Mouse (Mus musculus): ENCODE measurements at regions not wholly inside any gene's neighbourhood (a gene's known extent, or its start where the extent isn't known, plus 50 kb on each side); places are given as distances from the start of the nearest gene placed in this dataset.

DNA sequence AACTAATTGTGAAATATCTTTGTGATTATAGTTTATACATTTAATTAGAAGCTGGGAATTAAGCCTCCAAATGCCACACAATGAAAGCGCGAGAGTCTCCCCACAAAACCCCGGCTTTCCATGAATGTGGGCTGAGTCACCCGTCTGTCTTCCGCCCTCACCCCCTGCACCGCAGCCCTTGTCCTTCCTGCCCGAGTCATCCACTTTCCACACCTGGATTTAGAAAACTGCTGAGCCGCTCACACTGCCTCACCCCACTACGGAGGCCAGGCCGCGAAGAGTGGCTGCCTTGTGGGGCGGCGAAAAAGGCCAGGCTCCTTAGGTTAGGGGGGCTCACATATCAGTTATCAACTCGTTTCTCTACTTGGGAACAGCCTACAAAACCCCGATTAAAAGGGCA is 177.9 kb upstream of the Map3k1 start:
- TF ChIP-seq CTCF (IDR thresholded peaks at IDR 0.05; ENCODE audit: low read depth, low read length), result no peak
- no peak for TF ChIP-seq EP300 (IDR thresholded peaks at IDR 0.05; ENCODE audit: insufficient read depth, low read depth, low read length)
- TF ChIP-seq POLR2A (IDR thresholded peaks at IDR 0.05; ENCODE audit: insufficient read depth, low read length), result no peak
- Histone ChIP-seq H3K9me3 (replicated peaks; ENCODE audit: control insufficient read depth, insufficient read depth, low read length, poor library complexity, severe bottlenecking) (no peaks in the 10 kb centered on the region), H3K4me3 (ENCODE audit: low read depth, low read length) (peak overlapping the region; percentile 9; the same call in 1 of the 2 replicates)

DNA sequence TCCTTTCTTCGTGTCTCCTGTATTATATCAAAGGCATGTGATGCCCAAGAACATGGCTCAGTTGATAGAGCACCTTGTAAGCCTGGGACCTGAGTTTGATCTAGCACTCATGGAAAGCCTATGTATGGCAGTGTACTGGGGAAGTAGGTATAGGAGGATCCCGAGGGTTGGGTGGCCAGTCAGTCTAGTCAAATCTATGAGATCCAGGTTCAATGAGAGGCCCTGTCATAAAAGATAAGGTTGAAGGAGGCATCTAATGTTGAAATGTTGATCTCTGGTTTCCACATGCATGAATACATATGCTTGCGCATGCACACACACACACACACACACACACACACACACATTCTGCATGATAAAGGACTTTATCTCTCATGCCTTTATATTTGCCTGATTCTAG is 178.6 kb upstream of the Map3k1 start:
- Histone ChIP-seq H3K4me1 (ENCODE audit: control insufficient read depth, insufficient read depth, low read length) (no peaks in the 10 kb centered on the region), H3K4me3 (ENCODE audit: low read depth, low read length) (no peak overlapping the region), H3K36me3 (ENCODE audit: control insufficient read depth, insufficient read depth, low read length, poor library complexity, severe bottlenecking) (no peaks in the 10 kb centered on the region), H3K9me3 (replicated peaks; ENCODE audit: control insufficient read depth, insufficient read depth, low read length, poor library complexity, severe bottlenecking) (no peaks in the 10 kb centered on the region), H3K9ac (ENCODE audit: low read depth, poor library complexity, severe bottlenecking) (no peak overlapping the region), H3K27me3 (ENCODE audit: control insufficient read depth, insufficient read depth, low read length, poor library complexity, severe bottlenecking) (no peaks in the 10 kb centered on the region), H3K27ac (ENCODE audit: insufficient read depth, low read length) (no peak overlapping the region)
- TF ChIP-seq EP300 (IDR thresholded peaks at IDR 0.05; ENCODE audit: insufficient read depth, low read depth, low read length) (no peak), POLR2A (IDR thresholded peaks at IDR 0.05; ENCODE audit: insufficient read depth, low read length) (no peak), CTCF (IDR thresholded peaks at IDR 0.05; ENCODE audit: low read depth, low read length) (no peak)

More for the DNA sequence above, 177.9 kb upstream of the Map3k1 start:
- H3K27ac ChIP-seq (ENCODE audit: insufficient read depth, low read length), result no peak overlapping the region
- H3K27me3 ChIP-seq (ENCODE audit: control insufficient read depth, insufficient read depth, low read length, poor library complexity, severe bottlenecking), result no peaks in the 10 kb centered on the region
- H3K9ac ChIP-seq (ENCODE audit: low read depth, poor library complexity, severe bottlenecking), result no peak overlapping the region
- H3K36me3 ChIP-seq (ENCODE audit: control insufficient read depth, insufficient read depth, low read length, poor library complexity, severe bottlenecking), result no peaks in the 10 kb centered on the region
- no peaks in the 10 kb centered on the region for H3K4me1 ChIP-seq (ENCODE audit: control insufficient read depth, insufficient read depth, low read length)

DNA sequence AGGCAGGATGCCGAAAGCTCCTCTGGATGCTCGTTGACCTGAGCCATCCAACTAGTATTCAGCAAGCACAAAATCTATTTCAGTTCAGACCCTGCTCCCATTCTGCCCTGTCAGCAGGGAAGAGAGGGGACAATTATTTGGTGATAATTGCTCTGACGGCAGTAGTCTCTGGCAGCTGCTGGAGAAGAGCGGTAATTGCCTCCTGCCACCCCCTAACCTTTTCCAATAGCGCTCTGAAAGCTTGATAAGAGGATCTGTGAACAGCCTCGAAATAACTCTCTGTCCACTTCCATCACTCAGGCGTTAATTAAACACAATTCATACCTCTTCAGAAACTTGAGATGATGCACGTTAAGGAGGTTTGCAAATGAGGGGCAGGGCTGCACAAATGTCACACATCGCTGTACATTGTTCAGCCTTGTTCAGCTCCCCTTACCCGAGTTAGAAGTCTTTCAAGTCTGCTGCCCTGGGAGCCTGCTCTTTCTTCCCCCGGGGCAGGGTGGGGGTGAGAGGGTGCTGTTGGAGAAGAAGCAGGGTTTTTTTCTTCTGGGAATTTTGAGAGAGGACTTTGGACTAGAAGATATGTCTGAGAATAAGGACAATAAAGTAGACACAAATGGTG is 182.2 kb upstream of the Map3k1 start:
- Histone ChIP-seq H3K9ac (ENCODE audit: low read depth, poor library complexity, severe bottlenecking) (no peak overlapping the region), H3K27ac (ENCODE audit: insufficient read depth, low read length) (no peak overlapping the region), H3K4me1 (ENCODE audit: control insufficient read depth, insufficient read depth, low read length) (no peaks in the 10 kb centered on the region), H3K4me3 (ENCODE audit: low read depth, low read length) (no peak overlapping the region), H3K36me3 (ENCODE audit: control insufficient read depth, insufficient read depth, low read length, poor library complexity, severe bottlenecking) (no peaks in the 10 kb centered on the region), H3K27me3 (ENCODE audit: control insufficient read depth, insufficient read depth, low read length, poor library complexity, severe bottlenecking) (no peaks in the 10 kb centered on the region), H3K9me3 (replicated peaks; ENCODE audit: control insufficient read depth, insufficient read depth, low read length, poor library complexity, severe bottlenecking) (no peaks in the 10 kb centered on the region)
- no peak for TF ChIP-seq CTCF (IDR thresholded peaks at IDR 0.05; ENCODE audit: low read depth, low read length)
- TF ChIP-seq POLR2A (IDR thresholded peaks at IDR 0.05; ENCODE audit: insufficient read depth, low read length), result no peak
- no peak for TF ChIP-seq EP300 (IDR thresholded peaks at IDR 0.05; ENCODE audit: insufficient read depth, low read depth, low read length)

DNA sequence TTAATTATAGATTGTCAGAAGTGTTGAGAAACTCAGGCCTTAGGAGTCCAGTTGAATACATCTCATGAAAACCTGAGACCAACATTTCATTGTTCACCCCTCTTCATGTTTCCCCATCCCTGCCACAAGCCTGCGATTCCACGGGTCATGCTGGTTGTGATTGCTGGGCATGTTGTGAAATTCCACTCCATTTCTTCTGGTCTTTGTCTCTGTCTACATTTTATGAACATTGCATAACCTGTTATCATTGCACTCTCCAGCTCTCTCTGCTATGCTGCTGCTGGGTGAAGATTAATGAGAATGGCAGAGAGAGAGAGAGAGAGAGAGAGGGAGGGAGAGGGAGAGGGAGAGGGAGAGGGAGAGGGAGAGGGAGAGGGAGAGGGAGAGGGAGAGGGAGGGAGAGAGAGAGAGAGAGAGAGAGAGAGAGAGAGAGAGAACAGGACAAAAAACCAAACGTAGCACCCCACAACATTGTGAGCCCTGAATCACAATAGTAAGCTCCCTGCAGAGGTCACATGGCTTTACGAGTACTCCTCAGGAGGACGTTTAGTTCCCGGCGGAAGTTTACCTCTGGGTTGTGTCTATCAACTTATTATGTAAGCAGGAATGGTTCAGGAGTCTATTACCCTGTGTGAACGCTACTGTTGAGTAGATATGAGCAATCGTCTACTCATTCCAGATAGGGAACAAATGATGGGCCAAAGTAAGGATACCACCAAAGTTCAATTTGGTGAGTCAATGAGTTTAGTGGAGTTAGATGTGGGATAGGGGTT is 183.5 kb upstream of the Map3k1 start:
- Histone ChIP-seq H3K27ac (ENCODE audit: insufficient read depth, low read length) (no peak overlapping the region), H3K27me3 (ENCODE audit: control insufficient read depth, insufficient read depth, low read length, poor library complexity, severe bottlenecking) (no peaks in the 10 kb centered on the region)

DNA sequence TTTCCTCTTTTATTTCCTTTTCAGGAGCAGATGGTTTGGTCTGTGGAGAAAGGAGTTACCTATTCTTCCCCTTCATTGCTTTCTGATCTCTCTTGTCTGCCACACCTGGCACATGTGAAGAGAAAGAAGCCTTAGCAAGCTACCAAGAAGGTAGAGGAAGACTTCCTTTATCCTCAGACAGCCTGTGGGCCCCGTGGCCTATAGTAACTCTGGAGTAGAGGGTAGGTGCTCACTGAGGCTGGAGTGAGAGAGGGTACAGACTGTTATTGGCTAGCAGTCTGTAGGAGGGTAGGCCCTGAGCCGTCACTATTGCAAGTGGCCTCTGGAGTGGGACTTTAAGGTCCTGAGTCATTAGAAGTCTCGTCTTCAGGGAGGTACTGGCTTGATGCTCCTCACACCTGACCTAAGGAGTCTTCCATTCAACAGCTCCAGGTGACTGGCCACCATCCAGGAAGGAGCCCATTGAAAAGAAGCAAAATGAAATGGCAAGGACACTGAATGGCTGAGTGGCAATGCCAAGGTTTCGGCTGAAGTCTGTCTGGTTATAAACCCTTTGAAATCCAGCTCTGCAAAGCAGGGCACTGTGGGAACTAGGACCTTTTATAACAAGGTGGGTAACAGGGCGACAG is 186.2 kb upstream of the Map3k1 start:
- Histone ChIP-seq H3K9me3 (replicated peaks; ENCODE audit: control insufficient read depth, insufficient read depth, low read length, poor library complexity, severe bottlenecking) (no peaks in the 10 kb centered on the region), H3K27ac (ENCODE audit: insufficient read depth, low read length) (no peak overlapping the region), H3K4me1 (ENCODE audit: control insufficient read depth, insufficient read depth, low read length) (no peaks in the 10 kb centered on the region), H3K27me3 (ENCODE audit: control insufficient read depth, insufficient read depth, low read length, poor library complexity, severe bottlenecking) (no peaks in the 10 kb centered on the region), H3K9ac (ENCODE audit: low read depth, poor library complexity, severe bottlenecking) (no peak overlapping the region), H3K4me3 (ENCODE audit: low read depth, low read length) (no peak overlapping the region), H3K36me3 (ENCODE audit: control insufficient read depth, insufficient read depth, low read length, poor library complexity, severe bottlenecking) (no peaks in the 10 kb centered on the region)
- TF ChIP-seq EP300 (IDR thresholded peaks at IDR 0.05; ENCODE audit: insufficient read depth, low read depth, low read length) (no peak), CTCF (IDR thresholded peaks at IDR 0.05; ENCODE audit: low read depth, low read length) (no peak), POLR2A (IDR thresholded peaks at IDR 0.05; ENCODE audit: insufficient read depth, low read length) (no peak)

More for the DNA sequence above, 183.5 kb upstream of the Map3k1 start:
- no peak for TF ChIP-seq CTCF (IDR thresholded peaks at IDR 0.05; ENCODE audit: low read depth, low read length)
- no peak for TF ChIP-seq EP300 (IDR thresholded peaks at IDR 0.05; ENCODE audit: insufficient read depth, low read depth, low read length)
- no peak for TF ChIP-seq POLR2A (IDR thresholded peaks at IDR 0.05; ENCODE audit: insufficient read depth, low read length)
- Histone ChIP-seq H3K36me3 (ENCODE audit: control insufficient read depth, insufficient read depth, low read length, poor library complexity, severe bottlenecking) (no peaks in the 10 kb centered on the region), H3K9ac (ENCODE audit: low read depth, poor library complexity, severe bottlenecking) (no peak overlapping the region), H3K9me3 (replicated peaks; ENCODE audit: control insufficient read depth, insufficient read depth, low read length, poor library complexity, severe bottlenecking) (no peaks in the 10 kb centered on the region), H3K4me3 (ENCODE audit: low read depth, low read length) (no peak overlapping the region), H3K4me1 (ENCODE audit: control insufficient read depth, insufficient read depth, low read length) (no peaks in the 10 kb centered on the region)

DNA sequence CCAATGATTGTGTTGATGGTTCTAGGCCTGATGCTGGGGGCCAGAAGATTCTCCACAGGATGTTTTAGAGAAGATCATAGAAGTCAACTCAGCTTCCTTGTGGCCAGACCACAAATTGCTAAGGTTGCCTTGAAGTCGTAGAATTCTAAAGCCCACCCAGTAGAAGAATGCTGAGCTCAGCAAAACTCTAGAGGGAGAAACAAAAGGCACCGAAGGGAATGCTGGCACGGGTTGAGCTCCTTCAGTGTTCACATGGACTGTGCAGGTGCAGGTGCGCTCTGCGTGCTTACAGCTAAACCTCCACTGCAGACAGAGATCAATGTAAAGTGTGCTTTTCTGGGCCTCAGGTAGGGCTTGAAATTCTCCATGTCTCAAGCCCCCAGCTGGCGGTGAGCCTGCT is 186.9 kb upstream of the Map3k1 start:
- no peaks in the 10 kb centered on the region for H3K27me3 ChIP-seq (ENCODE audit: control insufficient read depth, insufficient read depth, low read length, poor library complexity, severe bottlenecking)
- H3K4me1 ChIP-seq (ENCODE audit: control insufficient read depth, insufficient read depth, low read length), result no peaks in the 10 kb centered on the region
- no peak overlapping the region for H3K4me3 ChIP-seq (ENCODE audit: low read depth, low read length)
- no peak for TF ChIP-seq EP300 (IDR thresholded peaks at IDR 0.05; ENCODE audit: insufficient read depth, low read depth, low read length)
- TF ChIP-seq CTCF (IDR thresholded peaks at IDR 0.05; ENCODE audit: low read depth, low read length), result no peak
- TF ChIP-seq POLR2A (IDR thresholded peaks at IDR 0.05; ENCODE audit: insufficient read depth, low read length), result no peak
- no peaks in the 10 kb centered on the region for H3K36me3 ChIP-seq (ENCODE audit: control insufficient read depth, insufficient read depth, low read length, poor library complexity, severe bottlenecking)
- H3K27ac ChIP-seq (ENCODE audit: insufficient read depth, low read length), result no peak overlapping the region
- no peaks in the 10 kb centered on the region for H3K9me3 ChIP-seq (replicated peaks; ENCODE audit: control insufficient read depth, insufficient read depth, low read length, poor library complexity, severe bottlenecking)
- H3K9ac ChIP-seq (ENCODE audit: low read depth, poor library complexity, severe bottlenecking), result no peak overlapping the region

All from ES-Bruce4 (cell line).